Mouse (Mus musculus): Measurements from ENCODE around the gene Pdap1.
"Not testable (repeated sequence)": the region's sequence is repeated elsewhere in the genome, so short reads cannot be mapped to it uniquely, and the experiment has no call there.

The Pdap1 gene

GRCm38 (mm10) chr5:145139571-145140519 lies at the start of gene Pdap1, which contains the start of gene Bud31:
TSS of gene Pdap1 (minus strand) at chr5:145140238.
TSS of gene Bud31 (plus strand) at chr5:145140362.
- peak; percentile 95 for DNase-seq (ENCODE audit: low read depth)

- DNase-seq (ENCODE audit: low read depth): peak; percentile 18
These were observed 49.4 kb upstream of the Pdap1 start for GRCm38 (mm10) chr5:145189416-145189815.

- no peak for DNase-seq (ENCODE audit: low read depth)
These were observed 45.2 kb upstream of the Pdap1 start for GRCm38 (mm10) chr5:145185244-145185643.

GRCm38 (mm10) chr5:145178461-145178980 lies 38.5 kb upstream of the Pdap1 start:
- DNase-seq (ENCODE audit: low read depth): no peak

- DNase-seq (ENCODE audit: low read depth): no peak
These were observed 27.2 kb upstream of the Pdap1 start for GRCm38 (mm10) chr5:145167306-145167661.

- DNase-seq (ENCODE audit: low read depth): peak; percentile 98
These were observed 26.7 kb upstream of the Pdap1 start, which contains the start of the genes Ptcd1 and Cpsf4 for GRCm38 (mm10) chr5:145166536-145167305. TSS of gene Ptcd1 (minus strand) at chr5:145167108. TSS of gene Cpsf4 (plus strand) at chr5:145167213.

GRCm38 (mm10) chr5:145165184-145165583 lies 25.1 kb upstream of the Pdap1 start:
- DNase-seq (ENCODE audit: low read depth): no peak

GRCm38 (mm10) chr5:145164710-145165109 lies 24.7 kb upstream of the Pdap1 start:
- DNase-seq (ENCODE audit: low read depth): no peak

GRCm38 (mm10) chr5:145161361-145161760 lies 21.3 kb upstream of the Pdap1 start:
- DNase-seq (ENCODE audit: low read depth): no peak

GRCm38 (mm10) chr5:145152690-145153089 lies 12.7 kb upstream of the Pdap1 start:
- no peak for DNase-seq (ENCODE audit: low read depth)

- DNase-seq (ENCODE audit: low read depth): no peak
These were observed 9.3 kb upstream of the Pdap1 start for GRCm38 (mm10) chr5:145149294-145149693.

- no peak for DNase-seq (ENCODE audit: low read depth)
These were observed 7.7 kb upstream of the Pdap1 start for GRCm38 (mm10) chr5:145147748-145148147.

GRCm38 (mm10) chr5:145140611-145141010 lies 573 bp upstream of the Pdap1 start:
- no peak for DNase-seq (ENCODE audit: low read depth)

- peak; percentile 46 for DNase-seq (ENCODE audit: low read depth)
These were observed 1.2 kb downstream of the Pdap1 start for GRCm38 (mm10) chr5:145138836-145139235.

- DNase-seq (ENCODE audit: low read depth): not testable (repeated sequence)
These were observed 6.8 kb downstream of the Pdap1 start for GRCm38 (mm10) chr5:145133275-145133674.

- no peak for DNase-seq (ENCODE audit: low read depth)
These were observed 9.0 kb downstream of the Pdap1 start for GRCm38 (mm10) chr5:145130995-145131394.

GRCm38 (mm10) chr5:145130191-145130590 lies 9.8 kb downstream of the Pdap1 start:
- DNase-seq (ENCODE audit: low read depth): peak; percentile 77

- DNase-seq (ENCODE audit: low read depth): not testable (repeated sequence)
These were observed 10.3 kb downstream of the Pdap1 start for GRCm38 (mm10) chr5:145129773-145130172.

GRCm38 (mm10) chr5:145129124-145129523 lies 10.9 kb downstream of the Pdap1 start:
- DNase-seq (ENCODE audit: low read depth): peak; percentile 46

- no peak for DNase-seq (ENCODE audit: low read depth)
These were observed 13.5 kb downstream of the Pdap1 start for GRCm38 (mm10) chr5:145126580-145126979.

- no peak for DNase-seq (ENCODE audit: low read depth)
These were observed 16.6 kb downstream of the Pdap1 start for GRCm38 (mm10) chr5:145123396-145123795.

- DNase-seq (ENCODE audit: low read depth): no peak
These were observed 19.1 kb downstream of the Pdap1 start for GRCm38 (mm10) chr5:145120921-145121320.
